Mouse (Mus musculus): Measurements from ENCODE around the gene Jag1. TPM values are rescaled to one million over a fixed set of nuclear protein-coding genes. Genes with fewer than 3 reads are reported as not detected.

The Jag1 gene
- polyA plus RNA-seq, 1 experiment from 2014 or later, result 38.9 TPM

GRCm38 (mm10) chr2:137073473-137074312 is 42.8 kb downstream of the Jag1 start:
- Histone ChIP-seq H3K9me3 (replicated peaks) (no peaks in the 10 kb centered on the region), H3K4me3 (0 out of 2 replicates have a peak overlapping the region, but pooled peaks have one; percentile 9), H3K27ac (replicated peaks) (peak overlapping the region; percentile 81), H3K27me3 (ENCODE audit: low read depth, poor library complexity, severe bottlenecking) (no peaks in the 10 kb centered on the region), H3K4me1 (peaks cover 69% of the 10 kb centered on the region), H3K36me3 (peaks cover 11% of the 10 kb centered on the region)
- peak; percentile 72 for DNase-seq (ENCODE audit: low spot score)
- 21% methylated on average over 16 of the region's 16 CpGs for WGBS

GRCm38 (mm10) chr2:137067479-137068110 is 48.8 kb downstream of the Jag1 start:
- DNase-seq (ENCODE audit: low spot score), result no peak
- no peak overlapping the region for H3K4me3 ChIP-seq
- peaks cover 14% of the 10 kb centered on the region for H3K36me3 ChIP-seq
- WGBS, result 81% methylated on average over 10 of the region's 10 CpGs
- H3K4me1 ChIP-seq, result peaks cover 62% of the 10 kb centered on the region
- no peaks in the 10 kb centered on the region for H3K27me3 ChIP-seq (ENCODE audit: low read depth, poor library complexity, severe bottlenecking)
- no peak overlapping the region; the same call in 1 of the 2 replicates for H3K27ac ChIP-seq (replicated peaks)
- no peaks in the 10 kb centered on the region for H3K9me3 ChIP-seq (replicated peaks)

DNA sequence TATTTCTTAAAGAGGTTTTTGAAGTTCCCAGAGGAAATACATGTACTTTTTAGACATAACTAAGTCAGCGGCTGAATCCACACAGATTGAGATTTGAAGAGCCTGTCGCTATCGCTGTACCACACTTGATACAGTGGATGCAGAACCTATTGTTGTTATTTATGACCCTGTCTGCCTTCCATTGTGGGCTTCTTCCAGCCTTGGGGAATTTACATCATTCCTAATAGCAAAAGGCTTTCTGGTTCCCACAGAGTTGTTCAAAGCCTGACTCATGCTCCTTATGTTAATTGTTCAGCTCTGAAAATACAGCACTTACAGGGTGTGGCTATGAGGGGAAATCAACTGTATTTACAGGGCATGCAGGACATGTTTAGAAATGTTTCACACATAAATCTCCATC is 51.9 kb downstream of the Jag1 start:
- WGBS, result 68% methylated on average over 3 of the region's 3 CpGs
- peak overlapping the region; percentile 67 for H3K27ac ChIP-seq (replicated peaks)
- H3K27me3 ChIP-seq (ENCODE audit: low read depth, poor library complexity, severe bottlenecking), result no peaks in the 10 kb centered on the region
- no peaks in the 10 kb centered on the region for H3K9me3 ChIP-seq (replicated peaks)
- DNase-seq (ENCODE audit: low spot score), result no peak
- no peak overlapping the region for H3K4me3 ChIP-seq
- peaks cover 14% of the 10 kb centered on the region for H3K36me3 ChIP-seq
- H3K4me1 ChIP-seq, result peaks cover 52% of the 10 kb centered on the region

DNA sequence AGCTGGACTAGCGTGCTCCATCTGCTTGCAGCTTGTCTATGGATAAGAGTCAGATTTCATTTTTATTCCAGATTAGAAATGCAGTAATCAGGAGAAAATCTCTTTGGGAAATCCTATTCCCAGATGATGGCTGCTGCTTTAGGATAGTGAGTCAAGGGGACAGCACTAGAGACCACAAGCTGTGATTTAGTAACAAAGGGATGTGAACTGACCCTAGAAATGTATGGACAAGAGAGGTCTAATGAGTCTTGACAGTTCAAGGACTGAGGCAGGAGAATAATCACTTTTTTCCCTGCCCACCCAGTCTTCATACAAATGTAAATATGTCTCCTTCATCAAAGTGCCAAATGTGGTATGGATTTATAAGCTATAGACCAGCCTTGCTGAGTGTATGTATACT is 52.6 kb downstream of the Jag1 start:
- Histone ChIP-seq H3K4me3 (no peak overlapping the region), H3K9me3 (replicated peaks) (no peaks in the 10 kb centered on the region), H3K4me1 (peaks cover 52% of the 10 kb centered on the region), H3K27ac (replicated peaks) (peak overlapping the region; percentile 67), H3K36me3 (peaks cover 10% of the 10 kb centered on the region), H3K27me3 (ENCODE audit: low read depth, poor library complexity, severe bottlenecking) (no peaks in the 10 kb centered on the region)
- DNase-seq (ENCODE audit: low spot score), result no peak
- WGBS, result 71% methylated on average over 1 of the region's 1 CpGs

- WGBS, result 76% methylated on average over 1 of the region's 1 CpGs
- Histone ChIP-seq H3K27ac (replicated peaks) (no peak overlapping the region), H3K9me3 (replicated peaks) (peaks cover 4% of the 10 kb centered on the region; the same call in 1 of the 2 replicates)
Observed at GRCm38 (mm10) chr2:137049906-137050305, 66.5 kb downstream of the Jag1 start.

DNA sequence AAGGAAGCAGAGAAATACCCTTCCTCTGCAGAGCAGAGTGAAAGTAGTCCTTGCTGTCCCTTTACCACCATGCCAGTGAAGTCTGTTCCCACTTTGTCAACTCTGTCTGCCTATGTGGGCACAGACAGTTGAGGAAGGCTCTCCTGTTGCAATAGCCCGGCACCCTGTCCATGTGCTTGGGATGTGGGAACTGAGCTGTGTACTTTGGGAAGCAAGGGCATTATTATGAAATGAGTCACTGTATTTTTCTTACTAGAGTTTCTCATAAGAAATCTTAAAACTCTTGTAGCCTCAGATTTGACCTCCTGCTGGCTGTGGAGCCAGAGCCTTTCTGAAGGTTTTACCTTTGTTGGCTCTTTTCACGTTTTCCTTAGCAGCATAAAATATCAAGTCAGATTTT is 67.1 kb downstream of the Jag1 start:
- Histone ChIP-seq H3K27ac (replicated peaks) (no peak overlapping the region), H3K4me1 (no peaks in the 10 kb centered on the region), H3K4me3 (no peak overlapping the region), H3K9me3 (replicated peaks) (peaks cover 4% of the 10 kb centered on the region; the same call in 1 of the 2 replicates), H3K36me3 (no peaks in the 10 kb centered on the region), H3K27me3 (ENCODE audit: low read depth, poor library complexity, severe bottlenecking) (no peaks in the 10 kb centered on the region)
- WGBS, result 85% methylated on average over 2 of the region's 2 CpGs
- DNase-seq (ENCODE audit: low spot score), result no peak

More at GRCm38 (mm10) chr2:137049906-137050305, 66.5 kb downstream of the Jag1 start:
- no peak for DNase-seq (ENCODE audit: low spot score)
- no peaks in the 10 kb centered on the region for H3K4me1 ChIP-seq
- H3K27me3 ChIP-seq (ENCODE audit: low read depth, poor library complexity, severe bottlenecking), result no peaks in the 10 kb centered on the region
- no peak overlapping the region for H3K4me3 ChIP-seq
- no peaks in the 10 kb centered on the region for H3K36me3 ChIP-seq

- no peak for DNase-seq (ENCODE audit: low spot score)
- H3K9me3 ChIP-seq (replicated peaks), result no peaks in the 10 kb centered on the region
- H3K4me1 ChIP-seq, result 0 out of 2 replicates have a peak, but pooled peaks cover 2% of the 10 kb centered on the region
- H3K27ac ChIP-seq (replicated peaks), result no peak overlapping the region
- no peaks in the 10 kb centered on the region for H3K36me3 ChIP-seq
- 95% methylated on average over 2 of the region's 2 CpGs for WGBS
- H3K27me3 ChIP-seq (ENCODE audit: low read depth, poor library complexity, severe bottlenecking), result no peaks in the 10 kb centered on the region
- H3K4me3 ChIP-seq, result no peak overlapping the region
Observed at GRCm38 (mm10) chr2:137044122-137044521, 72.3 kb downstream of the Jag1 start.

Other genes with a start within 250 kb of the Jag1 start
- 24.1 and 26.6 TPM in 2 replicates for gene AL731706.2, start 231.0 kb downstream of the Jag1 start, polyA plus RNA-seq (2016; fragmentation: Nextera tagmentation; extraction: Ambion mirVana)
- gene Slx4ip, start 225.4 kb downstream of the Jag1 start, polyA plus RNA-seq (2016; fragmentation: Nextera tagmentation; extraction: Ambion mirVana), result 9.8 and 10.7 TPM in 2 replicates
- 25.8 and 30.3 TPM in 2 replicates for gene AL731706.1, start 225.3 kb downstream of the Jag1 start, polyA plus RNA-seq (2016; fragmentation: Nextera tagmentation; extraction: Ambion mirVana)
- gene Mkks, start 225.3 kb downstream of the Jag1 start, polyA plus RNA-seq (2016; fragmentation: Nextera tagmentation; extraction: Ambion mirVana), result 14.0 and 16.4 TPM in 2 replicates